Mouse (Mus musculus) CH12.LX (cell line): ENCODE results near the gene Mpo.

ENCODE experiments used
- CTCF ChIP-seq, 2 experiments: IDR thresholded peaks in 1 of 2; conservative IDR thresholded peaks in 1 of 2; 2 replicates each; pipeline ENCODE4 v1.5.1; 2011 to 2012; ENCODE audit warnings: low read depth in 2 of 2, low read length in 2 of 2, improper control_type of control experiment in 1 of 2, inconsistent platforms in 1 of 2, mild to moderate bottlenecking in 1 of 2, moderate library complexity in 1 of 2
- ELF1 ChIP-seq: IDR thresholded peaks from 2 replicates; pipeline ENCODE4 v1.6.1; 2014; ENCODE audit warnings: low read depth, mild to moderate bottlenecking, inconsistent platforms, low read length, improper control_type of control experiment
- EP300 ChIP-seq: IDR thresholded peaks from 2 replicates; pipeline ENCODE4 v1.6.1; 2011; ENCODE audit warnings: low read length, improper control_type of control experiment
- MAZ ChIP-seq: IDR thresholded peaks from 2 replicates; pipeline ENCODE4 v1.6.1; 2012; ENCODE audit warnings: low read depth, mild to moderate bottlenecking, inconsistent platforms, low read length, improper control_type of control experiment, moderate library complexity
- POLR2AphosphoS2 ChIP-seq: IDR thresholded peaks from 2 replicates; pipeline ENCODE4 v1.6.1; 2011; ENCODE audit warnings: low read depth, low read length, improper control_type of control experiment
- SMC3 ChIP-seq: IDR thresholded peaks from 2 replicates; pipeline ENCODE4 v1.6.1; 2011; ENCODE audit warnings: low read depth, low read length, improper control_type of control experiment
- ZNF384 ChIP-seq: IDR thresholded peaks from 2 replicates; pipeline ENCODE4 v1.6.1; 2012; ENCODE audit warnings: low read depth, low read length, improper control_type of control experiment, inconsistent platforms

DNA sequence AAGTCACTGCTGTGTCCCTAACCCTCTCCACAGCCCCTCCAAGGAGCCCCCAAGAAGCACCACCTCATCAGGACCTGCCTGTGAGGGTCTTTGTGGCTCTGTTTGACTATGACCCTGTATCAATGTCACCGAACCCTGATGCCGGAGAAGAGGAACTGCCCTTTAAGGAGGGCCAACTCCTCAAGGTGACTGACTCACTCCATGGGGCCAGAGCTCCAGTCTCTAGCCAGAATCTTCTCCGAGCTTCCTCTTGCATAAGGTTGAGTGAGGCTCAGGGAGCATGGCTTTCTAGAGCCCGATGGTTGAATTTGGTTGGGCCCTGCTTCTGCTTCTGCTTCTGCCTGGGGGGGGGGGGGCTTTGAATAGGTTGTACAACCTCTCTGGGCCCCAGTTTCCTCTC, 14.0 kb upstream of the Mpo start:
- TF ChIP-seq MAZ: no peak
- no peak for TF ChIP-seq CTCF (conservative IDR thresholded peaks at IDR 0.05 in 1 of 2, IDR thresholded peaks at IDR 0.05 in 1 of 2; ENCODE audit: low read depth in 2 of 2, low read length in 2 of 2)
- no peak for TF ChIP-seq ELF1
- TF ChIP-seq EP300: no peak
- no peak for TF ChIP-seq SMC3
- no peak for TF ChIP-seq ZNF384
- TF ChIP-seq POLR2AphosphoS2: no peak
